Mouse (Mus musculus): ENCODE results near the gene Mettl21c. TPM values are rescaled to one million over a fixed set of nuclear protein-coding genes. Genes with fewer than 3 reads are reported as not detected.

The Mettl21c gene
- not detected for polyA plus RNA-seq (2014; fragmentation: Illumina TruSeq; extraction: RNeasy Lipid Tissue Mini Kit (QIAGEN cat#74804); ENCODE audit: insufficient read depth, low read depth, low replicate concordance)

DNA sequence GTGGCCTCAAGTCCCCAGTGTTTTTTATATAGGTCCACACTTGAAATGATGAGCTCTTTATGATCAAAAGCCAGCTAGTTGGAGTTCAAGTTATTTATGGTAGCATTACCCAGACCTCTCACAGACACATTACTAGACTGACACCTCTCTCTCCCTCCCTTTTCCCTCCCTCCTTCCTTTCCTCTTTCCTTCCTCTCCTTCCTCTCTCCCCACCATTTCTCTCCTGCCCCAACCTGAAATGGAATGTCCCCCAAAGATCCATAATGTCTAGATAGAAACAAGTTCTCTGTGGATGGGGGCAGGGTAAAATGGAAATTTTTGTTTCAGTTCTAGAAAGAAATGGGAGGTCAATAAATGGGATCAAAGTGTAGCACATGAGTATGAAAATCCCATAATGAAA, at the start of gene Mettl21c:
TSS of gene Mettl21c (minus strand) at position 101 of the 400 bp plus-strand sequence.

DNA sequence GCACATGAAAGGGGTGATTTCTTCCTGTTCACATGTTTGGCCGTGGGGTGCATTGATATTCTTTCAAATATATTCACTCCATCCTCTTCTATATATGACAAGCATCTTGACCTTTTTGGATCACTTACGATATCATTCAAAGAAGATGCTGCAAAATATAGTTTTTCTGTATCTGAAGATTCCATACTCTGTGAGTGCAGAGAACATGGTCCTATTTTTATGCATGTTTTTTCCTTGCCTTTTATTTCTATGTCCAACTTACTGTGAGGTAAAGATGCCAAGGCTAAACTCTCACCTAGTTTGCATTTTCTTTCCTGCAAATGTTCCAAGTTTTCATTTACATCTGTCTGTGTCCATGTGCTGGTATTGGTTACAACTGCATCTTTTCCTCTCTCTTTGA, 42.0 kb upstream of the Mettl21c start, which contains the start of gene Gm8251:
TSS of gene Gm8251 (minus strand) at position 101 of the 400 bp plus-strand sequence.

Other genes starting within 250 kb of the Mettl21c start
- 27.0 TPM for gene Uxs1, start 192.2 kb downstream of the Mettl21c start, polyA plus RNA-seq (2014; fragmentation: Illumina TruSeq; extraction: RNeasy Lipid Tissue Mini Kit (QIAGEN cat#74804); ENCODE audit: insufficient read depth, low read depth, low replicate concordance)
- 10.6 TPM for gene Tpp2, start 86.4 kb downstream of the Mettl21c start, polyA plus RNA-seq (2014; fragmentation: Illumina TruSeq; extraction: RNeasy Lipid Tissue Mini Kit (QIAGEN cat#74804); ENCODE audit: insufficient read depth, low read depth, low replicate concordance)
- gene Gm8251, start 41.9 kb upstream of the Mettl21c start, polyA plus RNA-seq (2014; fragmentation: Illumina TruSeq; extraction: RNeasy Lipid Tissue Mini Kit (QIAGEN cat#74804); ENCODE audit: insufficient read depth, low read depth, low replicate concordance): 0.03 TPM
- gene Tex30, start 82.4 kb upstream of the Mettl21c start, polyA plus RNA-seq (2014; fragmentation: Illumina TruSeq; extraction: RNeasy Lipid Tissue Mini Kit (QIAGEN cat#74804); ENCODE audit: insufficient read depth, low read depth, low replicate concordance): 13.8 TPM
- 10.5 TPM for gene Kdelc1, start 98.8 kb upstream of the Mettl21c start, polyA plus RNA-seq (2014; fragmentation: Illumina TruSeq; extraction: RNeasy Lipid Tissue Mini Kit (QIAGEN cat#74804); ENCODE audit: insufficient read depth, low read depth, low replicate concordance)
- gene Bivm, start 98.9 kb upstream of the Mettl21c start, polyA plus RNA-seq (2014; fragmentation: Illumina TruSeq; extraction: RNeasy Lipid Tissue Mini Kit (QIAGEN cat#74804); ENCODE audit: insufficient read depth, low read depth, low replicate concordance): 5.8 TPM
- 8.5 TPM for gene Ercc5, start 127.7 kb upstream of the Mettl21c start, polyA plus RNA-seq (2014; fragmentation: Illumina TruSeq; extraction: RNeasy Lipid Tissue Mini Kit (QIAGEN cat#74804); ENCODE audit: insufficient read depth, low read depth, low replicate concordance)
- 1.2 TPM for gene Mettl21e, start 198.9 kb upstream of the Mettl21c start, polyA plus RNA-seq (2014; fragmentation: Illumina TruSeq; extraction: RNeasy Lipid Tissue Mini Kit (QIAGEN cat#74804); ENCODE audit: insufficient read depth, low read depth, low replicate concordance)

All from lung, adult 10 weeks (tissue).